Mouse (Mus musculus): ENCODE data around the gene Laptm4a. TPM values are rescaled to one million over a fixed set of nuclear protein-coding genes. Genes with fewer than 3 reads are reported as not detected.

The Laptm4a gene
- 786 and 857 TPM in 2 replicates for polyA plus RNA-seq (2012; rRNA removed)

- DNase-seq (ENCODE audit: low spot score), result peak; percentile 99
Observed at GRCm38 (mm10) chr12:8921394-8922368, at the start of gene Laptm4a. Gene Laptm4a, plus strand, starts transcription at chr12:8921664.

GRCm38 (mm10) chr12:8875583-8875982 is 45.9 kb upstream of the Laptm4a start:
- no peak for DNase-seq (ENCODE audit: low spot score)

GRCm38 (mm10) chr12:8876865-8877264 is 44.6 kb upstream of the Laptm4a start:
- no peak for DNase-seq (ENCODE audit: low spot score)

DNA sequence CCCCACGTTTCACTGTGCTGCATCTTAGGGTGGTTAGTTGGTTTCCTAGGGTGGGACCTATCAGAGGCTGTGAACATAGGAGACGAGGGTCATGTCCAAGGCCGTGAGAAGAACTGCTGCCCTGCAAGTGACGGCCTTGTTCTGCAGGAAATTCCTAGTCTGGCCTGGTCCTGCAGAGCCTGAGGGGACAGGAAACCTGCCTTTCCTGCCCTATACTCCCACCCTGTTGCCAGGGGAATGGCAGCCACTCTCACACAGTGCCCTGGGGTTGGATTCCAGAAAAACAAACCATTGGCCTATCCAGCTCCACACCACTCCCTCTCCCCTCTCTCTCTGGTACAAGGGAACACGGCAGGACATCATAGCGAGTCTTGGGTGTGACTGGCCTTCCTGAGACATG is 44.1 kb upstream of the Laptm4a start:
- no peak for DNase-seq (ENCODE audit: low spot score)

DNA sequence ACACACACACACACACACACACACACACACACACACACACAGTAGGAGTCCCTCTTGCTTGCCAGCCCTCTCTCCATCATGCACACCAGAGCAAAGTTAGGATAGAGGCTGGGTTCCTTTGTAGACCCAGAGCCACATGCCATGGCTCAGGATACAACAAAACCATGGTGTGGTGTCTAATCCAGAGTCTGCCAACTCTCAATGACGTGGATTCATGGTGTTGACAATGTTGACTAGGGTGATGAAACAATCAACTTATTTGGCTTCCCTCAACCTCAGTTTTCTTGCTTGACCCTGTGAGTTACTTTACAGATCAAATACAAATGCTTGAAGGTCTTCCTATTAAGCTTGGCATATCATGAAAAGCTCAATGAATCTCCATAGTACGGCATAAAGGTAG is 42.7 kb upstream of the Laptm4a start:
- DNase-seq (ENCODE audit: low spot score), result no peak

GRCm38 (mm10) chr12:8879389-8879788 is 42.1 kb upstream of the Laptm4a start:
- DNase-seq (ENCODE audit: low spot score), result no peak

GRCm38 (mm10) chr12:8881736-8882135 is 39.7 kb upstream of the Laptm4a start:
- DNase-seq (ENCODE audit: low spot score), result no peak

GRCm38 (mm10) chr12:8882376-8882775 is 39.1 kb upstream of the Laptm4a start:
- DNase-seq (ENCODE audit: low spot score), result no peak

DNA sequence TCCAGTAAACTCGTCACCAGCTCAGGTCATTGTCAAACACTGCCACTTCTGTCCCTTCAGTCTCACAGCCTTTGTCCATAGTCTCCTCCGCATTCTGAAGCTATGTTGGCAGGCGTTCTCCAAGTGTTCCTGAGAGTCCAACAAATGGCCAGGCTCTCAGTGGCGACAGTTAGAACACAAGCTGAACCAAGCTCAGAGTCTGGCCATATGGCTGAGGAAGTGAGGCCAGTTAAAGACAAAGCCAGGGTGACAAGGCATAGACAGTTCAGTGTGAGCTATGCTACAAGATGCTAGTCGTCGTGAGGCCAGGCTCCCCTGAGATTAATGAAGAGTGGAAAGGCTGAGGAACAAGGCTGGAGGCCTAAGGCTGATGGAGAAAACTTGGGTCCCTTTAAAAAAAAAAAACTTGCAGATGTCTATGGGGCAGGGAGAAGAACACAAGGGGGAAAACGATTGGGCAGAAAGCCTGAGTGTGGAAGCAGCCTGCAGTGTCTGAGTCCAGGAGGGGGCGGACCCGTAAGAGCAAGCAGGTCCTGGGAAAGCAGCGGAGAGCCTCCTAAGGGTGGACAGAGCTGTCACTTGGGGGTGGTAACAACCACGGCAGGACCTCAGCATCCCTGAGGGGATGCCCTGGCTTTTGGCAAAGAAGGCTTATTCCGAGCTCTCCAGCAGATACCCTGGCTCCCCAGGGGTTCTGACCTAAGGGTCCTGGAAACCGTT is 36.9 kb upstream of the Laptm4a start:
- DNase-seq (ENCODE audit: low spot score), result no peak

- DNase-seq (ENCODE audit: low spot score), result no peak
Observed at GRCm38 (mm10) chr12:8885146-8885543, 36.3 kb upstream of the Laptm4a start.

DNA sequence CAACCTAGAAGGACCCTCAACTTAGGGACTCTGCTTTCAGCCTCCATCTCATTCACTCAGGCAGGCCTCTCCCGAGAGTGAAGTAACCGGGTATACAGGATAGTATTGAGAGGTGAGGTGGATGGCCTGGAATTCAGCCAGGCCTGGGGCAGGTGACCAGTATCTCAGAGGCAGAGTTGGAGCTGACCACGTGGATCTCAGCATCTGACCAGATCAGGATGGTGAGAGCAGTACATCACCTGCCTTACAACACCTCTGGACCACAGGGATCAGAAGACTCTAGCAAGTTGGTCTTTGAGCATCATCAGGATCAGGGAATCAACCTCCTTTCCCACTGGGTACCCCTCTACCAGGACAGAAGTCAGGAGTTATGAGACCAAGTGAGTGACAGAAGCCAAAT is 35.5 kb upstream of the Laptm4a start:
- no peak for DNase-seq (ENCODE audit: low spot score)

GRCm38 (mm10) chr12:8888445-8888844 is 33.0 kb upstream of the Laptm4a start:
- no peak for DNase-seq (ENCODE audit: low spot score)

GRCm38 (mm10) chr12:8889117-8889665 is 32.3 kb upstream of the Laptm4a start:
- peak; percentile 49 for DNase-seq (ENCODE audit: low spot score)

DNA sequence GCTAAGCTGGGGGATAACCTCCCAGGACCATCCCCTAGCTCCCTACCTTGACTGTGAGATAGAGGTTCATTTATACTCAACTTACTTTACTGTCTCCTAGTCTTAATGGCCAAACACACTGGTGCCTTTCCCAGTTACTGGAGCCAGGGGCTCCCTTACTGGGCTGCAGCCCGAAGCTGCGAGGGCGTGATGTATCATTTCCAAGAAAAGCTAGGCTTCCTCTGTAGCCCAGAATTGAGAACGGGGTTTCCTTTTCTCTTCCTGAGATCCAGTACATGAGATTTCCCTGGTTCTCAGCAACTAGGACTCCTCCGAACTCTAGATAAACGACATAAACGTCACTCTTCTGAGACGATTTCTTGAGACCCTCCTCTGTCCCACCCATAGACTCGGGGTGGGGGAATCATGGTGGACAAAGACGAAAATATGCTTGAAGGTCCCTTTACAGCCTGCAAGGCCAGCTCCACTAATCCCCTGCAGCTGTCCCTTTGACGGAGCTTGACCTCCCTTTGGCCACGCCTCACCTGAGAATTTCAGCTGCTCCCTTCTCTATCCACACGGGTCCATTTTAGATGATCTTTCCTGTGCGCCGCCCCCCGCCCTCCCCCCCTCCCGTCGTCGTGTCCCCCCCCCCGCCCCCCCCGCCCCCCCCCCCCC is 28.5 kb upstream of the Laptm4a start:
- DNase-seq (ENCODE audit: low spot score), result no peak

DNA sequence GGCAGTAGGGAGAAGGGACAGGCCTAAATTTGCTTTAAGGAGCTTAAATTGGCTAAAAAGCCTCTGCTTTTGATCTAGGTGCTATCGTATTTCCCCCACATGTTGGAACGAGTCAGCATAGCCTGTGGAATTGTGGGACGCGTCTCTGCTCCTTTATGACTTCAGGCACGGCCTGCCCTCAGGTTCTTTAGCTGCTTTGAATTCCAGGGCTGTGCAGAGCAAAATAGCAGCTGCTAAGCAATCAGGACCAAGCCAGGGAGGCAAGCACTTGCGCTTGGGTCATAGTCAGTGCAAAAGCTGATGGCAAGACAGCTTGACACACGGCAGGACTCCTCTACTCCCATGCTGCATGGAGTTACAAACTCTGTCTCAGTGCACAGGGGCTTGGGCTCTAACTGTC is 24.3 kb upstream of the Laptm4a start:
- DNase-seq (ENCODE audit: low spot score), result no peak

- DNase-seq (ENCODE audit: low spot score), result no peak
Observed at GRCm38 (mm10) chr12:8898879-8899785, 22.3 kb upstream of the Laptm4a start.

DNA sequence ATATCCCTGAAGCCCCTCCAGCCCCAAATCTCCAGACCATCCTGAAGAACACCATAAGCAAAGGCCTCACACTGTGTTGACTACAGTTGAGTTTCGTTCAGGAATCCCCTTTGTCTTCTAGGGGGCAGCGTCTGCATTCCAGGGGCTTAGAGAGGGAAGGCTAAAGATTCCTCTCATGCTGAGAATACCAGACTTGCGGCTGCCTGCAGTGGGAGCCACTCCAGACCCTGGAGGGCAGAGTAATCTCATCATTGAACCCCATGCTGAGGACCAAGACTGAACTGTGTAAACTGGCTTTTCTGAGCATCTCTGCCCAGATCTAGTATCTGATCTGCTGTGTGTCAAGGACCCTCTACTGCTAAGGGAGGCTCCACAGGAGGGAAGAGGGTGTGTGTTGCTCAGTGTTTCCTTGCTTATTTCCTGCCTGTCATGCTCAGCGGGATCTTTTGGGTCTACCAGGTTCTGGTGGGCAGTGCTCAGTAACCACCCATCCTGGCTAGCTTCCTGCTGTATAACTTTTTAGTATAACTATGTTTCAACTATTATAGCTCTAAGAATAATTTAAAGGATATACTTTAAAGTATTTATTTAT is 21.3 kb upstream of the Laptm4a start:
- DNase-seq (ENCODE audit: low spot score), result no peak

GRCm38 (mm10) chr12:8900919-8901663 is 20.4 kb upstream of the Laptm4a start:
- no peak for DNase-seq (ENCODE audit: low spot score)

DNA sequence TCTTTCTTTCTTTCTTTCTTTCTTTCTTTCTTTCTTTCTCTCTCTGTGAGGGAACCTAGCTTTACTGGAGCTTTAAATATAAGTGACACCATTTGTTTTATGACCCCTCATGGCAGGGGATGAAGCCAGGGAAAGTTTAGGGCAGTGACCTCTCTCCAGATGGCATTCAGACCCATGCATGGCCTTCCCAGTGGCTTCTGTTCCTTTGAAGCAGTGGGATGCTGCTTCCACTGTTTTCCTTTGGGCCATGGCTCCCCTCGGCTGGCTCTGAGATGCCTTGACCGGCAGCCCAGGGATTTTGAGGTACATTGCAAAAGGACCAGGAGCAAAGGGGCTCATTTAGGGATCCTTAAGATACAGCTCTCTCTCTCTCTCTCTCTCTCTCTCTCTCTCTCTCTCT is 19.5 kb upstream of the Laptm4a start:
- no peak for DNase-seq (ENCODE audit: low spot score)

GRCm38 (mm10) chr12:8902479-8902878 is 19.0 kb upstream of the Laptm4a start:
- no peak for DNase-seq (ENCODE audit: low spot score)
